Mouse (Mus musculus) liver, adult 2 months (tissue): Measurements from ENCODE around the gene Ldah.

ENCODE experiments used
- CTCF ChIP-seq: fragments of 200-500 bp; IDR thresholded peaks from 2 replicates; pipeline ENCODE4 v1.5.1; 2011; ENCODE audit warnings: low read depth, low read length, control low read depth
- POLR2A ChIP-seq: fragments of 200-500 bp; IDR thresholded peaks from 2 replicates; pipeline ENCODE4 v1.6.1; 2011; ENCODE audit warnings: low read length, control low read depth; ENCODE audit not compliant: insufficient read depth; ENCODE audit errors: extremely low read depth

- TF ChIP-seq CTCF = no peak
- TF ChIP-seq POLR2A = no peak
These were observed 87.5 kb downstream of the Ldah start for GRCm38 (mm10) chr12:8295307-8295913.
